Mouse (Mus musculus): ENCODE results near the gene Gnb4. TPM values are rescaled to one million over a fixed set of nuclear protein-coding genes. Genes with fewer than 3 reads are reported as not detected.

The Gnb4 gene
- polyA plus RNA-seq, 1 experiment from 2014 or later = 46.7 TPM

DNA sequence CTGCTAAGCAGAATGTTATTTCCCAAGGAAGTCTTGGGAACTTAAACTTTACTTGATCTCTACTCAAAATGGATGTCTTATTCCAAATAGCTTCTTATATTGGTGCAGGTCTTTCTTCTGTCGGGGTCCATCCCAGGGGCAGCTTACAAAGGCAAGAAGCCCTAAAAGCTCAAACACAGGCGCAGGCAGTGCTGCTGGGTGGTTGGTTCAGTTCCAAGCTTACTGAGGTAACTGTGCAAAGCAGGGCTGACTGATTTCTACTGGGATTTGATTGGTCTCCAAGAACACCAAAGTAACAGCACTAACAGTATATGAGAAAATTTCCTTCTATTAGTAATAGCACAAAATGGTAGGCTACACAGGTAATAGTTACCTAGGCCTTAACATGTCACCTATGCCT is 43.3 kb downstream of the Gnb4 start:
- no peak overlapping the region for H3K9ac ChIP-seq
- no peak for ATAC-seq
- H3K4me3 ChIP-seq = no peak overlapping the region
- H3K9me3 ChIP-seq (replicated peaks) = no peaks in the 10 kb centered on the region
- no peaks in the 10 kb centered on the region for H3K27me3 ChIP-seq
- WGBS = 93% methylated on average over 2 of the region's 2 CpGs
- no peak overlapping the region for H3K27ac ChIP-seq
- no peaks in the 10 kb centered on the region for H3K4me1 ChIP-seq
- peaks cover 75% of the 10 kb centered on the region for H3K36me3 ChIP-seq (ENCODE audit: poor library complexity, severe bottlenecking)
- no peak overlapping the region for H3K4me2 ChIP-seq

DNA sequence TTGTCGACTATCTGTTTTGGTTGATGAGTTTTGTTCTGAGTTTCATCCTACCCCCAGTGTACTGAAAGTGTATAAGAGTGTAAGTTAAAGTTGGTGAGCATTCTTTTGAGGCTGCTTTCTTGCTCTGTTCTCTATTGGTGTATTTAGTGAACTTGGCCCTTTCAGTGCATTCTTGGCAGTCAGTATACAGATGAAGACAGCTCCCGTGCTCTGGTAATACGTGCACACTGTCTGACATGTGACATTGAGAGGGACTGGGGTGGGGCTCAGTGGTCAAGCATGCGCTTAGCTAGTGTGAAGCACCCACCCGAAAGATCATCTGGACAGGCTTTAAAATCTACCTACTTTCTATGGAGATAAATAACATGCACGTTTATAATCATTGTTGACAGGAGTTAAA is 53.0 kb downstream of the Gnb4 start:
- Histone ChIP-seq H3K27ac (no peak overlapping the region), H3K9ac (no peak overlapping the region), H3K4me1 (no peaks in the 10 kb centered on the region), H3K36me3 (ENCODE audit: poor library complexity, severe bottlenecking) (peaks cover 54% of the 10 kb centered on the region), H3K4me2 (no peak overlapping the region), H3K27me3 (no peaks in the 10 kb centered on the region), H3K4me3 (no peak overlapping the region), H3K9me3 (replicated peaks) (no peaks in the 10 kb centered on the region)
- no peak for ATAC-seq
- WGBS = 93% methylated on average over 6 of the region's 6 CpGs

DNA sequence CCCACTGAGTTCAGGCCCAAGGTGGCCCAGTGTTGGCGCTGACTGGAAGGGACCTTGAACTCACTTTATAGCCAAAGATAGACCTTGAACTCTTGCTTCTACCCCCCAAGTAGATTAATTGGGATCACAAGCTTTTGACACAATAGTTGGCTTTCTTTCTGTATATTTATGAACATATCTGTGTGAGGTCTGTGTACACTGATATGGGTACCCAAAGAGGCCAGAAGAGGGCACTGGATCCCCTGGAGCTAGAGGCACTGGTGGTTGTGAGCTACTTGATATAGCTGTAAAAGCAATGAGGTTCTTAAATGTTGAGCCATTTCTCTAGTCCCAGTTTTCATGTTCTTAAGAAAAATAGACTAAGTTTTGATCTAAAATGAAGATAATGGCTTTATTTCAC is 63.3 kb downstream of the Gnb4 start:
- Histone ChIP-seq H3K4me3 (no peak overlapping the region), H3K27me3 (no peaks in the 10 kb centered on the region), H3K9me3 (replicated peaks) (no peaks in the 10 kb centered on the region), H3K36me3 (ENCODE audit: poor library complexity, severe bottlenecking) (peaks cover 40% of the 10 kb centered on the region), H3K9ac (no peak overlapping the region), H3K27ac (no peak overlapping the region), H3K4me2 (no peak overlapping the region), H3K4me1 (no peaks in the 10 kb centered on the region)
- no peak for ATAC-seq
- 100% methylated on average over 1 of the region's 1 CpGs for WGBS

DNA sequence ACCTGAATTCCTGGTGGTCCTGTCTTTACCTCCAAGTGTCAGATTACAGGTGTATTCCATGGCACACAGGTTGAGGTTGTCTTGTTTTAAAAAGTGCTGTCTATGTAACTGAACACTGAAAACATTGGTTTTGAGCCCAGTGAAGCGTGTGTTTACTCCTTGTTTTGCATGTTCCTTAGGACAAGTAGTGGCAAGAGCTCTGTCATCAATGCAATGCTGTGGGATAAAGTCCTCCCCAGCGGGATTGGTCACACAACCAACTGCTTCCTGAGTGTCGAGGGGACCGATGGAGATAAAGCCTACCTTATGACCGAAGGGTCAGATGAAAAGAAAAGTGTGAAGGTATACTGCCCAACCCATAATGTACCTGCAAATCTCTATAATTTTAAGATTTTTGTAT is 78.3 kb downstream of the Gnb4 start:
- Histone ChIP-seq H3K27me3 (no peaks in the 10 kb centered on the region), H3K9me3 (replicated peaks) (no peaks in the 10 kb centered on the region), H3K27ac (no peak overlapping the region), H3K4me1 (no peaks in the 10 kb centered on the region), H3K4me2 (no peak overlapping the region), H3K36me3 (ENCODE audit: poor library complexity, severe bottlenecking) (peaks cover 38% of the 10 kb centered on the region; the same call in 1 of the 2 replicates), H3K4me3 (no peak overlapping the region), H3K9ac (no peak overlapping the region)
- 94% methylated on average over 5 of the region's 5 CpGs for WGBS
- no peak for ATAC-seq

DNA sequence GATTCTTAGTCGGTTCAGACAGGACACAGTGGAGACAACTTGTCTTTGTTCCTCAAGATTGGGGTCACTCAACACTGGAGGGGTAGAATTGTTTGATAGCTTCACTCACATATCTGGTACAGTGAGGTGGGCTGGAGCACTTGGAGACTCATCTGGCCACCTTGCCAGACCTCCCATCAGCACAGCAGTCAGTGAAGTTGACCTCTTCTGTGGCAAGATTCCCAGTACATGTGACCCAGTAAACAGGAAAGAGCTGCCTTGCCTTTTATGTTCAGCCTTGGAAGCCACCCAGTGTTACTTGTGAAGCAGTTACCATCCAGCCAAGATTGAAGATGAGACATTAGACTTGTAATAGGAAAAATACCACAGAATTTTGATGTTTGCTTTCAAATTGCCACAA is 78.8 kb downstream of the Gnb4 start:
- Histone ChIP-seq H3K36me3 (ENCODE audit: poor library complexity, severe bottlenecking) (peaks cover 35% of the 10 kb centered on the region; the same call in 1 of the 2 replicates), H3K4me3 (no peak overlapping the region), H3K27ac (no peak overlapping the region), H3K4me1 (no peaks in the 10 kb centered on the region), H3K9me3 (replicated peaks) (no peaks in the 10 kb centered on the region), H3K4me2 (no peak overlapping the region), H3K27me3 (no peaks in the 10 kb centered on the region), H3K9ac (no peak overlapping the region)
- no peak for ATAC-seq
- 62% methylated on average over 1 of the region's 1 CpGs for WGBS

DNA sequence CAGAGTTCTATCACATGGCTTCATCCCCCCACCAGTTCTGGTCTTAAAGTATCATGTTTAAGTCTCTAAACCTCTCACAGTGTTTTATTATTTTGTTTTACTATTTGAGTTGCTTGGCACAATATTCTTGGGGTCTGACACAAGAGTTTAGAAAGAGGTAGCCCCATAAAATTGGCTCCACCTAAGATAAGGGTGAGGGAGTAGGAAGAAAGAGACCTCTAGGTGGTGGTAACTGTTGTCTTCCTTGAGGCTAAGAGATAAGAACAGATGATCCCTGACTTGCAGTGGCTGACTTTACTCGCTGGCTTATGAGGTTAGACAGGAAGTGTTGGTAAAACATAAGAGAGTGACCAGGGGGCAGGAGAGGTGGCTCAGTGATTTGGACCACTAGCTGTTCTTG is 80.7 kb downstream of the Gnb4 start:
- Histone ChIP-seq H3K4me1 (0 out of 2 replicates have a peak, but pooled peaks cover 3% of the 10 kb centered on the region), H3K4me2 (no peak overlapping the region), H3K27me3 (no peaks in the 10 kb centered on the region), H3K4me3 (no peak overlapping the region), H3K36me3 (ENCODE audit: poor library complexity, severe bottlenecking) (peaks cover 35% of the 10 kb centered on the region; the same call in 1 of the 2 replicates), H3K9me3 (replicated peaks) (no peaks in the 10 kb centered on the region), H3K9ac (no peak overlapping the region), H3K27ac (no peak overlapping the region)
- ATAC-seq = no peak
- WGBS = 82% methylated on average over 1 of the region's 1 CpGs

Other genes starting within 250 kb of the Gnb4 start
- gene Pik3ca, start 218.9 kb downstream of the Gnb4 start, polyA plus RNA-seq (2015; fragmentation: Nextera tagmentation; extraction: Ambion mirVana) = 16.2 and 17.1 TPM in 2 replicates
- 0.14 and 0.18 TPM in 2 replicates for gene Kcnmb3, start 124.4 kb downstream of the Gnb4 start, polyA plus RNA-seq (2015; fragmentation: Nextera tagmentation; extraction: Ambion mirVana)
- 41.0 and 41.1 TPM in 2 replicates for gene Zfp639, start 106.3 kb downstream of the Gnb4 start, polyA plus RNA-seq (2015; fragmentation: Nextera tagmentation; extraction: Ambion mirVana)
- gene Mfn1, start 87.1 kb downstream of the Gnb4 start, polyA plus RNA-seq (2015; fragmentation: Nextera tagmentation; extraction: Ambion mirVana) = 32.0 and 39.4 TPM in 2 replicates
- gene Actl6a, start 89.7 kb upstream of the Gnb4 start, polyA plus RNA-seq (2015; fragmentation: Nextera tagmentation; extraction: Ambion mirVana) = 206 and 214 TPM in 2 replicates
- gene Ndufb5, start 120.4 kb upstream of the Gnb4 start, polyA plus RNA-seq (2015; fragmentation: Nextera tagmentation; extraction: Ambion mirVana) = 330 and 338 TPM in 2 replicates
- 37.3 and 39.0 TPM in 2 replicates for gene Mrpl47, start 121.0 kb upstream of the Gnb4 start, polyA plus RNA-seq (2015; fragmentation: Nextera tagmentation; extraction: Ambion mirVana)
- gene Usp13, start 201.0 kb upstream of the Gnb4 start, polyA plus RNA-seq (2015; fragmentation: Nextera tagmentation; extraction: Ambion mirVana) = 7.1 and 8.6 TPM in 2 replicates